Mouse (Mus musculus) heart, embryonic 15.5 days (tissue): ENCODE results near the gene Tspan10. TPM values are rescaled to one million over a fixed set of nuclear protein-coding genes. Genes with fewer than 3 reads are reported as not detected.
"Not testable (repeated sequence)": the region's sequence is repeated elsewhere in the genome, so short reads cannot be mapped to it uniquely, and the experiment has no call there.

Source experiments
- ATAC-seq: fragments of 200-750 bp; cut with Nextera tagmentation; replicated peaks from 2 replicates; pipeline ENCODE4 v1.8.0; 2017; ENCODE audit warnings: low read depth, moderate TSS enrichment; ENCODE audit not compliant: insufficient number of reproducible peaks, insufficient read depth, low FRiP score
- H3K27ac ChIP-seq: fragments of 300-500 bp; sonication (generic); 2 replicates; pipeline ENCODE4 v1.5.1; 2015; ENCODE audit warnings: mild to moderate bottlenecking, inconsistent platforms
- H3K27me3 ChIP-seq: fragments of 300-500 bp; sonication (generic); 2 replicates; pipeline ENCODE4 v1.6.1; 2015; ENCODE audit warnings: inconsistent platforms
- H3K36me3 ChIP-seq: fragments of 300-500 bp; sonication (generic); 2 replicates; pipeline ENCODE4 v1.6.1; 2015; ENCODE audit warnings: mild to moderate bottlenecking, inconsistent platforms
- H3K4me1 ChIP-seq: fragments of 300-500 bp; sonication (generic); replicated peaks from 2 replicates; pipeline ENCODE4 v1.6.1; 2015; ENCODE audit warnings: inconsistent platforms
- H3K4me2 ChIP-seq: fragments of 300-500 bp; sonication (generic); 2 replicates; pipeline ENCODE4 v1.6.1; 2015; ENCODE audit warnings: inconsistent platforms, mild to moderate bottlenecking, moderate library complexity
- H3K4me3 ChIP-seq: fragments of 300-500 bp; sonication (generic); 2 replicates; pipeline ENCODE4 v1.5.1; 2015; ENCODE audit warnings: mild to moderate bottlenecking, inconsistent platforms
- H3K9ac ChIP-seq: fragments of 300-500 bp; sonication (generic); 2 replicates; pipeline ENCODE4 v1.6.1; 2015; ENCODE audit warnings: mild to moderate bottlenecking, inconsistent platforms
- H3K9me3 ChIP-seq: fragments of 300-500 bp; sonication (generic); replicated peaks from 2 replicates; pipeline ENCODE4 v1.6.1; 2016; ENCODE audit warnings: inconsistent platforms
- WGBS: fragments of 180-500 bp; shearing (Covaris S2); methylation state at CpG from one replicate; pipeline ENCODE4 v1.1.7; 2015; ENCODE audit warnings: mixed read lengths; 5-methylcytosine and 5-hydroxymethylcytosine counted together
- polyA plus RNA-seq: library from polyadenylated mRNA; unstranded; fragments of >200 nt; fragmentation: Nextera tagmentation; extraction: Ambion mirVana; gene quantifications from 2 replicates; pipeline ENCODE4 v1.2.1, GENCODE M21; 2015

The Tspan10 gene
- 0.09 TPM in 1 of 2 replicates, not detected in the other for polyA plus RNA-seq

GRCm38 (mm10) chr11:120442344-120442743, at the start of gene Tspan10:
Tspan10 (plus strand) TSS chr11:120442644.
- H3K4me1 ChIP-seq: no peaks in the 10 kb centered on the region; the same call in 1 of the 2 replicates
- H3K36me3 ChIP-seq: no peaks in the 10 kb centered on the region
- no peak for ATAC-seq
- WGBS: 83% methylated on average over 3 of the region's 3 CpGs
- H3K27ac ChIP-seq: no peak within 1 kb of the TSS
- no peaks in the 10 kb centered on the region for H3K27me3 ChIP-seq
- H3K4me2 ChIP-seq: no peak within 1 kb of the TSS
- no peak within 1 kb of the TSS for H3K9ac ChIP-seq
- H3K4me3 ChIP-seq: no peak within 1 kb of the TSS
- H3K9me3 ChIP-seq: no peaks in the 10 kb centered on the region

GRCm38 (mm10) chr11:120395661-120396060, 46.8 kb upstream of the Tspan10 start:
- Histone ChIP-seq H3K9ac (no peak overlapping the region), H3K4me2 (no peak overlapping the region), H3K4me1 (no peaks in the 10 kb centered on the region), H3K9me3 (no peaks in the 10 kb centered on the region), H3K27ac (no peak overlapping the region), H3K36me3 (peaks cover 56% of the 10 kb centered on the region), H3K27me3 (no peaks in the 10 kb centered on the region), H3K4me3 (no peak overlapping the region)
- 0 out of 2 replicates have a peak, but pooled peaks have one; percentile 18 for ATAC-seq
- WGBS: 68% methylated on average over 4 of the region's 4 CpGs

GRCm38 (mm10) chr11:120397602-120398001, 44.8 kb upstream of the Tspan10 start:
- Histone ChIP-seq H3K36me3 (peaks cover 55% of the 10 kb centered on the region), H3K4me3 (no peak overlapping the region), H3K9me3 (no peaks in the 10 kb centered on the region), H3K4me1 (no peaks in the 10 kb centered on the region), H3K27ac (no peak overlapping the region), H3K4me2 (no peak overlapping the region), H3K9ac (0 out of 2 replicates have a peak overlapping the region, but pooled peaks have one; percentile 6), H3K27me3 (no peaks in the 10 kb centered on the region)
- ATAC-seq: no peak
- 74% methylated on average over 2 of the region's 2 CpGs for WGBS

GRCm38 (mm10) chr11:120399319-120399718, 43.1 kb upstream of the Tspan10 start:
- Histone ChIP-seq H3K9me3 (no peaks in the 10 kb centered on the region), H3K9ac (no peak overlapping the region), H3K4me2 (no peak overlapping the region), H3K4me3 (no peak overlapping the region), H3K27me3 (no peaks in the 10 kb centered on the region), H3K27ac (no peak overlapping the region), H3K4me1 (no peaks in the 10 kb centered on the region), H3K36me3 (peaks cover 57% of the 10 kb centered on the region)
- ATAC-seq: no peak
- 86% methylated on average over 2 of the region's 2 CpGs for WGBS

GRCm38 (mm10) chr11:120404814-120405213, 37.6 kb upstream of the Tspan10 start:
- peaks cover 86% of the 10 kb centered on the region for H3K36me3 ChIP-seq
- no peak for ATAC-seq
- H3K4me3 ChIP-seq: no peak overlapping the region
- no peak overlapping the region for H3K27ac ChIP-seq
- H3K4me2 ChIP-seq: no peak overlapping the region
- H3K9me3 ChIP-seq: no peaks in the 10 kb centered on the region
- H3K27me3 ChIP-seq: no peaks in the 10 kb centered on the region
- 91% methylated on average over 1 of the region's 1 CpGs for WGBS
- no peaks in the 10 kb centered on the region for H3K4me1 ChIP-seq
- H3K9ac ChIP-seq: no peak overlapping the region

GRCm38 (mm10) chr11:120405867-120406266, 36.6 kb upstream of the Tspan10 start:
- no peak for ATAC-seq
- no peaks in the 10 kb centered on the region for H3K27me3 ChIP-seq

GRCm38 (mm10) chr11:120406445-120406844, 36.0 kb upstream of the Tspan10 start:
- peaks cover 87% of the 10 kb centered on the region for H3K36me3 ChIP-seq
- ATAC-seq: no peak
- WGBS: 90% methylated on average over 1 of the region's 1 CpGs

More at GRCm38 (mm10) chr11:120405867-120406266, 36.6 kb upstream of the Tspan10 start:
- no peak overlapping the region for H3K4me3 ChIP-seq
- H3K9ac ChIP-seq: no peak overlapping the region
- peaks cover 87% of the 10 kb centered on the region for H3K36me3 ChIP-seq
- WGBS: 73% methylated on average over 3 of the region's 3 CpGs
- no peak overlapping the region for H3K4me2 ChIP-seq
- no peaks in the 10 kb centered on the region for H3K4me1 ChIP-seq
- H3K27ac ChIP-seq: no peak overlapping the region
- no peaks in the 10 kb centered on the region for H3K9me3 ChIP-seq

GRCm38 (mm10) chr11:120413621-120414020, 28.8 kb upstream of the Tspan10 start:
- 96% methylated on average over 7 of the region's 10 CpGs for WGBS
- H3K27me3 ChIP-seq: not testable (repeated sequence)
- H3K36me3 ChIP-seq: peaks cover 88% of the 10 kb centered on the region

More at GRCm38 (mm10) chr11:120406445-120406844, 36.0 kb upstream of the Tspan10 start:
- Histone ChIP-seq H3K4me2 (no peak overlapping the region), H3K27ac (no peak overlapping the region), H3K9me3 (no peaks in the 10 kb centered on the region), H3K27me3 (no peaks in the 10 kb centered on the region), H3K4me3 (no peak overlapping the region), H3K9ac (no peak overlapping the region), H3K4me1 (no peaks in the 10 kb centered on the region)

GRCm38 (mm10) chr11:120417852-120418251, 24.6 kb upstream of the Tspan10 start:
- H3K27ac ChIP-seq: 0 out of 2 replicates have a peak overlapping the region, but pooled peaks have one; percentile 12
- WGBS: 71% methylated on average over 7 of the region's 7 CpGs
- H3K4me3 ChIP-seq: no peak overlapping the region
- no peak overlapping the region for H3K4me2 ChIP-seq
- peaks cover 5% of the 10 kb centered on the region; the same call in 1 of the 2 replicates for H3K4me1 ChIP-seq
- H3K9ac ChIP-seq: no peak overlapping the region
- no peaks in the 10 kb centered on the region for H3K27me3 ChIP-seq
- peaks cover 78% of the 10 kb centered on the region for H3K36me3 ChIP-seq
- ATAC-seq: no peak
- H3K9me3 ChIP-seq: no peaks in the 10 kb centered on the region

More at GRCm38 (mm10) chr11:120413621-120414020, 28.8 kb upstream of the Tspan10 start:
- not testable (repeated sequence) for H3K9me3 ChIP-seq, H3K9ac ChIP-seq, H3K4me2 ChIP-seq, ATAC-seq, H3K4me1 ChIP-seq, H3K4me3 ChIP-seq, H3K27ac ChIP-seq

GRCm38 (mm10) chr11:120418592-120418991, 23.9 kb upstream of the Tspan10 start:
- H3K4me1 ChIP-seq: peaks cover 10% of the 10 kb centered on the region
- no peaks in the 10 kb centered on the region for H3K9me3 ChIP-seq
- 79% methylated on average over 1 of the region's 1 CpGs for WGBS
- no peak overlapping the region for H3K27ac ChIP-seq
- H3K4me3 ChIP-seq: no peak overlapping the region
- no peak for ATAC-seq
- H3K9ac ChIP-seq: no peak overlapping the region
- H3K36me3 ChIP-seq: peaks cover 70% of the 10 kb centered on the region
- H3K27me3 ChIP-seq: no peaks in the 10 kb centered on the region
- H3K4me2 ChIP-seq: no peak overlapping the region

GRCm38 (mm10) chr11:120422651-120423568, 19.5 kb upstream of the Tspan10 start:
- Histone ChIP-seq H3K36me3 (peaks cover 66% of the 10 kb centered on the region), H3K4me2 (no peak overlapping the region), H3K9ac (no peak overlapping the region), H3K4me3 (no peak overlapping the region), H3K9me3 (no peaks in the 10 kb centered on the region), H3K4me1 (peaks cover 11% of the 10 kb centered on the region), H3K27ac (peak overlapping the region; percentile 19; the same call in 1 of the 2 replicates), H3K27me3 (no peaks in the 10 kb centered on the region)
- 66% methylated on average over 13 of the region's 13 CpGs for WGBS
- no peak for ATAC-seq
